Mouse (Mus musculus) intestine, embryonic 15.5 days (tissue): ENCODE measurements around the gene Gtpbp3. TPM values are rescaled to one million over a fixed set of nuclear protein-coding genes. Genes with fewer than 3 reads are reported as not detected.

Source experiments
- ATAC-seq: fragments of 200-750 bp; cut with Nextera tagmentation; 2 replicates; pipeline ENCODE4 v1.8.0; 2017; ENCODE audit warnings: moderate TSS enrichment, moderate library complexity
- H3K27ac ChIP-seq: fragments of 300-500 bp; sonication (generic); 2 replicates; pipeline ENCODE4 v1.5.1; 2015; ENCODE audit warnings: mild to moderate bottlenecking, inconsistent platforms
- H3K27me3 ChIP-seq: fragments of 300-500 bp; sonication (generic); replicated peaks from 2 replicates; pipeline ENCODE4 v1.6.1; 2015; ENCODE audit warnings: inconsistent platforms
- H3K36me3 ChIP-seq: fragments of 300-500 bp; sonication (generic); 2 replicates; pipeline ENCODE4 v1.6.1; 2015; ENCODE audit warnings: inconsistent platforms
- H3K4me1 ChIP-seq: fragments of 300-500 bp; sonication (generic); replicated peaks from 2 replicates; pipeline ENCODE4 v1.6.1; 2015; ENCODE audit warnings: inconsistent platforms
- H3K4me2 ChIP-seq: fragments of 300-500 bp; sonication (generic); replicated peaks from 2 replicates; pipeline ENCODE4 v1.6.1; 2015; ENCODE audit warnings: mild to moderate bottlenecking, inconsistent platforms
- H3K4me3 ChIP-seq: fragments of 300-500 bp; sonication (generic); replicated peaks from 2 replicates; pipeline ENCODE4 v1.5.1; 2015; ENCODE audit warnings: inconsistent platforms
- H3K9ac ChIP-seq: fragments of 300-500 bp; sonication (generic); 2 replicates; pipeline ENCODE4 v1.6.1; 2015; ENCODE audit warnings: inconsistent platforms
- H3K9me3 ChIP-seq: fragments of 300-500 bp; sonication (generic); 2 replicates; pipeline ENCODE4 v1.6.1; 2016; ENCODE audit warnings: inconsistent platforms
- WGBS: fragments of 180-500 bp; shearing (Covaris S2); methylation state at CpG from one replicate; pipeline ENCODE4 v1.1.7; 2015; 5-methylcytosine and 5-hydroxymethylcytosine counted together
- polyA plus RNA-seq: library from polyadenylated mRNA; unstranded; fragments of >200 nt; fragmentation: Nextera tagmentation; extraction: Ambion mirVana; gene quantifications from 2 replicates; pipeline ENCODE4 v1.2.1, GENCODE M21; 2015

Gtpbp3 gene
- polyA plus RNA-seq = 13.6 and 16.3 TPM in 2 replicates

DNA sequence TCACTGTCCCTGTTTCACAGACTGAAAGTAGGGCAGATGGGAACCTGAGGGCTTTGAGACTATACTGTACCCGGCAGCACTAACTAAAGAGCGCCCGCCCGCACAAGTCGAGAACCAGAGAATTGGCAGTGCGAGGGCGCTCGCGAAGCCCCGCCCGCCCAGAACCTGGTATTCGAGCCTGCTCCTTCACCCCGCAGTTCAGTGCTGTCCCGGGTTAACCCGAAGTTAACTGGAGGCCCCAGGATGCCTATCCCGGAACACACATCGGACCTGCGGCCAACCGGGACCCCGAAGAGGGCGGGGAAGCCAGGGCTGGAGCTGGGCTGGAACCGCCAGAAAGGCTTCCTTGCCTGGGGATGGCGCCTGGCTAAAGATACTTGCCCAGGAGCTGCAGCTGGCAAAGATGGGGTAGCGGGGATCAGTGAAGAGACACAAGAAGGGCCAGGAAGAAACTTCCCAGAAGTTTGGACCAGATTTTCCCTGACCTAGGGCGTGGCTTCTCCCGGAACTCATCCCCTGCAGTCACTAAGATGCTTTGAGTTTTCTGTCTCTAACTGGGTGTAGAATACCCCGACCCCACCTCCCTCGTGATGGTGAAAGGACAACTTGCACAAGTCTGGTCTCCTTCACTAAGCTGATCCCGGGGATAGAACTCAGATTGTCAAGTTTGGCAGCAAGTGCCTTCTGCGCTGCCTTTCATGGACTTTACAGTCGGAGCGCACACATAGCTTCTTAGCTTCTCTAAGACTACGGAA lies at the start of gene Gtpbp3:
Gene Gtpbp3, plus strand, starts transcription at position 413 of the 755 bp plus-strand sequence.
- Histone ChIP-seq H3K9ac (peak within 1 kb of the TSS; percentile 81), H3K9me3 (no peaks in the 10 kb centered on the region), H3K4me2 (peak within 1 kb of the TSS; percentile 100), H3K36me3 (peaks cover 13% of the 10 kb centered on the region), H3K4me1 (peaks cover 31% of the 10 kb centered on the region), H3K27me3 (no peaks in the 10 kb centered on the region), H3K4me3 (peak within 1 kb of the TSS; percentile 76), H3K27ac (peak within 1 kb of the TSS; percentile 94)
- peak; percentile 53 for ATAC-seq
- WGBS = under 1% methylated on average over 33 of the region's 33 CpGs

DNA sequence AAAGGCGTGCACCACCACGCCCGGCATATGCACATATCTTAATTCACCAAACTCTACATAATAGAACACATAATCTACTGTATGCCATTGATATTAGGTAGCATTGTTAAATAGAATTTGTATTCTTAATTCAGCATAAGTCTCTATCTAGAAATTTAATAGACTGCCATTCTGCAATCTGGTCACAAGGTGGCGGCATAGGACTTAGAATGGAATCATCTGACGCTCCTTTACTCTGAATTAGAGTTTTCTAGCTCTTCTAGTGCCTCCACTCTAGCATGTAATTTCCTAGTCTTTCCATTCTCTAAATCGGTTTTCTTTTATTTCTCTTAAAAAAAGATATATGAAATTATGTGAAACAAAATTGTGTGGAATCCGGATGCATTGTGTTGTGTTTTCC lies 46.5 kb upstream of the Gtpbp3 start:
- no peak overlapping the region for H3K9ac ChIP-seq
- no peak overlapping the region for H3K27ac ChIP-seq
- no peaks in the 10 kb centered on the region for H3K4me1 ChIP-seq
- H3K36me3 ChIP-seq = no peaks in the 10 kb centered on the region
- no peaks in the 10 kb centered on the region for H3K9me3 ChIP-seq
- no peak overlapping the region for H3K4me2 ChIP-seq
- no peaks in the 10 kb centered on the region for H3K27me3 ChIP-seq
- ATAC-seq = no peak; the same call in 1 of the 2 replicates
- under 1% methylated on average over 7 of the region's 7 CpGs for WGBS
- no peak overlapping the region for H3K4me3 ChIP-seq

DNA sequence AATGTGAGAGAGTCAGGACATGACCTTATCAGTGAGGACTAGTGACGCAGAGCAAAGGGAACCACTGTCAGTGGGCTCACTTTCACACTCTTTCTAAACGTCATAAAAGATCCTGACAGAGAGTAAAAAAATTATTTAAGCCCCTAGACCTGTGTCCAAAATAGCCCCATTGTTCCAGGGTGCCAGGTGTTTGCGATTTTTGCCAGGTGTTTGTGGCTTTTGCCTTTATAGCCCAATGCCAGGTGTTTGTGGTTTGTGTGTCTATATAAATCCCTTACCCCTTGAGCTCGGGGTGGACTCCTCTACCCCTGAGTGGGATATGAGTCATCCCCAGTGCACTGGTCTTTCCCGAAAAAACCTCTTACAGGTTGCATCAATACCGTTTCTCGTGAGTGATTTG lies 42.8 kb upstream of the Gtpbp3 start:
- Histone ChIP-seq H3K27ac (no peak overlapping the region), H3K9me3 (no peaks in the 10 kb centered on the region), H3K9ac (no peak overlapping the region), H3K36me3 (no peaks in the 10 kb centered on the region), H3K27me3 (no peaks in the 10 kb centered on the region), H3K4me2 (no peak overlapping the region), H3K4me3 (no peak overlapping the region), H3K4me1 (no peaks in the 10 kb centered on the region)
- no peak for ATAC-seq
- WGBS = 84% methylated on average over 7 of the region's 7 CpGs

DNA sequence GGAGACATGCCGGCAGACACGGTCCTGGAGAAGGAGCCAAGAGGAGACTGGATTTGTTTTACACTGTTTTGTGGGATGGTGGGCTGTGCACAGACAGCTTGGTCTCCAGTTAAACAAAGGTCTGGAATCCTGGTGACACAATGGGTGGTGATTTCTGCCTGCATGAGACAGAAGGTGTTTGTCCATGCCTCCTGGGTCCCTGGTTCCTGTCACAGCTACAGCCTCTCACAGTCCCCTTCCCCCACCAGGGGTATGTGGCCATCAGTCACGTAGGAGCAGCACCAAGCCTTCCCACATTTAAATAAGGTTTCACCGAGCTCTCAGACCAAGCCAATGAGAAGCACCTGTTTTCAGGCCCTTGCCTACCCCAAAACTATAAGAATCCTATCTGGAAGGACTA lies 36.6 kb upstream of the Gtpbp3 start:
- ATAC-seq = no peak
- no peak overlapping the region for H3K4me3 ChIP-seq
- no peak overlapping the region for H3K4me2 ChIP-seq
- WGBS = 66% methylated on average over 4 of the region's 4 CpGs
- H3K9me3 ChIP-seq = no peaks in the 10 kb centered on the region
- H3K36me3 ChIP-seq = no peaks in the 10 kb centered on the region
- H3K4me1 ChIP-seq = no peaks in the 10 kb centered on the region
- H3K9ac ChIP-seq = no peak overlapping the region
- no peak overlapping the region for H3K27ac ChIP-seq
- no peaks in the 10 kb centered on the region for H3K27me3 ChIP-seq

DNA sequence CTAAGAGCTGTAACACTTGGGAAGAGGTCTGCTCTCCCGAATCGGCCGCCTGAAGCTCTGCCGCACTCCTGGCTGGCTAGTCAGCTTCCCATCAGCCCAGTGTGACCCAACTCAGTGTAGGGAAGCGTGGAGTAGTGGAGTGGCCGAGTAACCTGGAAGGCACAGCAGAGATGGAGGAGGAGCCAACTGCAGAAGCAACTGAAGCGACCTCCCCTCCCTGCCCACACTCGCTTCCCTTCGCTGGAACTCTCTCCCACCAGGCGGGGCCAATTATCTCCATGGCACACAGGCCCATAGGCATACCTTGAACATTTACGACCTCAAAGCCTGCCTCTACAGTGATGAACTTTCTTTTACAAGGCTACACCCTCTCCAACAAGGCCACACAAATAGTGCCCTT lies 36.1 kb upstream of the Gtpbp3 start:
- H3K36me3 ChIP-seq = no peaks in the 10 kb centered on the region
- peak; percentile 34; the same call in 1 of the 2 replicates for ATAC-seq
- no peak overlapping the region for H3K4me3 ChIP-seq
- no peak overlapping the region for H3K9ac ChIP-seq
- H3K27ac ChIP-seq = no peak overlapping the region
- H3K9me3 ChIP-seq = no peaks in the 10 kb centered on the region
- 36% methylated on average over 11 of the region's 11 CpGs for WGBS
- H3K4me1 ChIP-seq = no peaks in the 10 kb centered on the region
- no peak overlapping the region for H3K4me2 ChIP-seq
- H3K27me3 ChIP-seq = no peaks in the 10 kb centered on the region

DNA sequence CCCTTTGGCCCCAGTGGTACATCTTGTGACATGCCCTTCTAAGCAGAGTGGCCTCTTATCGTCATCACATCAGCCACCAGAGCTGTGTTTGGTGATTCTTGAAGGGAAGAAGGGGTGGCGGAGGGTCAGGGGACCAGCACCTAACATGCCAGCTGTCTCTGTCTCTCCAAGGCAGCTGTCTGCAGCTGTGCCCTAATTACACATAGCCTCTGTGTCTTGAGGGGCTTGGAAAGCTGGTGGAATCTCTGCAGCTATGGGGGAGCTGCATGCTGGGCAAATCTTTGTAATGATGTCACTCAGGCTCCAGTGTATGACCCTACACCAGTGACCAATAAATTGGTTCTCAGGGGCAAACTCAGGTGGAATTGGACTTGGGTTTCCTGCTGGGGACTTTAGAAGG lies 35.2 kb upstream of the Gtpbp3 start:
- H3K4me1 ChIP-seq = no peaks in the 10 kb centered on the region
- H3K4me2 ChIP-seq = no peak overlapping the region
- no peak overlapping the region for H3K4me3 ChIP-seq
- H3K27ac ChIP-seq = no peak overlapping the region
- H3K9me3 ChIP-seq = no peaks in the 10 kb centered on the region
- no peaks in the 10 kb centered on the region for H3K27me3 ChIP-seq
- ATAC-seq = no peak
- no peaks in the 10 kb centered on the region for H3K36me3 ChIP-seq
- H3K9ac ChIP-seq = no peak overlapping the region
- WGBS = 70% methylated on average over 2 of the region's 2 CpGs

DNA sequence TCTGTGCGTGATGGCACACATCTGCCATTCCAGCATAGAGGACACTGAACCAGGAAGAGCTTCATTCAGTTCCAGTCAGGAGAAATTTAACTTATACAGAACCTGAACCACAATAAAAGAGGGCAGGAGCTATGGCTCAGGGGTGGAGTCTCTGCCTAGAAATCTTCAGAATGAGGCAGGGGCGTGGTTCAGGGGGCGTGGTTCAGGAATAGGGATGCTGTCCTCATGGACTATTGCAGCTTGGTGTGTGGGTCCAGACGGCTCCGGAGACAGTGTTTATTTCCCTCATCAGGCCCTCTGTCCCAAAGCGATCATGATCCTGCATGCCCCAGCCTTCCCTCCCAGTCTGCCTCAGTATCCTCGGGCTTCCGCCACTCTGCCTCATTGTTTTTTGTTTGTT lies 33.2 kb upstream of the Gtpbp3 start:
- 79% methylated on average over 8 of the region's 8 CpGs for WGBS

DNA sequence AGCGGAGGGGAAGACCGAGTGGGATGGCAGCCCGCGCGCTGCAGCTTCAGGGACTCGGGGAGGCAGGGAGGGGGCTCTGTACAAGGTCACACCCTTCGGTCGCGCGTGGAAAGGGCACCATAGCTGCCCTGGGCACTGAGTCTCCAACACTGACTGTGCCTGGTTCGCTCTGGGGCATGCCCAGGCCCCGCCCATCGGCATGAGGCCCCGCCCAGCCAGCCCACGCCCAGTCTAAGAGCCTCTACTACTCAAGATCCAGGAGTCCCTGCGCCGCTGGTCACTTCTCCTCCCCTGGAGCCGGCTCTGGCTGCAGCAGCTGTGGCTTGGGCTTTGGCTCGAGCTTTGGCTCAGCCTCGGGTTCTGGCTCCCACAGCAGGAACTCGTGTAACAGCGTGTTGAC lies 31.0 kb upstream of the Gtpbp3 start:
- no peak overlapping the region for H3K4me3 ChIP-seq
- peak; percentile 54 for ATAC-seq

More for the DNA sequence above, 33.2 kb upstream of the Gtpbp3 start:
- Histone ChIP-seq H3K9ac (no peak overlapping the region), H3K9me3 (no peaks in the 10 kb centered on the region), H3K27ac (no peak overlapping the region), H3K36me3 (peaks cover 5% of the 10 kb centered on the region; the same call in 1 of the 2 replicates), H3K4me2 (no peak overlapping the region), H3K27me3 (no peaks in the 10 kb centered on the region), H3K4me1 (no peaks in the 10 kb centered on the region), H3K4me3 (no peak overlapping the region)
- no peak for ATAC-seq

DNA sequence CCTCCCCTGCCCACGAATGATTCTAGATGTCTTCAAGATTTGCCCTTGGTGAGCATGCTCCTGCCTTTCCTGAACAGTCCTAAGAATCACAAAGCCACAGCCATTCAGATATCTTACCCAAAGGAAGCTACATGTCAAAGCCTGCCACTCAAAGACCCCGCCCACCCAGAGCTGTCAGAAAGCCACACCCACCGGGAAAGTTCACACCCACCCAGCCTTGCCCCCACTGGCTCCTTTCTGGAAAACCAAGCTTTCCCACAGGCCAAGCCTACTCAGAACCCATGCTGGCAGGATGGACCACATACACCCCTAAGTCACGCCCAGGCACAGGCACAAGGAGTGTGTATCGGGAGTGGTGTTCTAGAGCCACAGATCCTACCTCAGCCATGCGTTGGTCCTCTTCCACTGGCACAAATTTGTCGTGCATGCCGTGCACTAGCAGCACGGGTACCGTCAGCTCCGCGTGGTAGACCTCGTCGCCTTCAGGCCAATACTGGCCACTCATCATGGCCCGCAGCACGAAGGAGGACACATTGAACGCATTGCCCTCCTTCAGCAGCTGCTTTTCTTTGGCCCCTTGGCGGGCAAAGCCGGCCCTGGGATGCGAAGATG lies 30.1 kb upstream of the Gtpbp3 start:
- Histone ChIP-seq H3K4me1 (peaks cover 6% of the 10 kb centered on the region; the same call in 1 of the 2 replicates), H3K4me3 (no peak overlapping the region), H3K27ac (no peak overlapping the region), H3K9ac (no peak overlapping the region), H3K27me3 (no peaks in the 10 kb centered on the region), H3K9me3 (no peaks in the 10 kb centered on the region), H3K4me2 (no peak overlapping the region), H3K36me3 (peaks cover 14% of the 10 kb centered on the region)
- ATAC-seq = no peak
- WGBS = 85% methylated on average over 20 of the region's 20 CpGs

More for the DNA sequence above, 31.0 kb upstream of the Gtpbp3 start:
- no peak overlapping the region for H3K4me2 ChIP-seq
- no peak overlapping the region for H3K27ac ChIP-seq
- H3K36me3 ChIP-seq = peaks cover 14% of the 10 kb centered on the region
- H3K9ac ChIP-seq = no peak overlapping the region
- no peaks in the 10 kb centered on the region for H3K4me1 ChIP-seq
- no peaks in the 10 kb centered on the region for H3K9me3 ChIP-seq
- 48% methylated on average over 22 of the region's 22 CpGs for WGBS
- no peaks in the 10 kb centered on the region for H3K27me3 ChIP-seq

DNA sequence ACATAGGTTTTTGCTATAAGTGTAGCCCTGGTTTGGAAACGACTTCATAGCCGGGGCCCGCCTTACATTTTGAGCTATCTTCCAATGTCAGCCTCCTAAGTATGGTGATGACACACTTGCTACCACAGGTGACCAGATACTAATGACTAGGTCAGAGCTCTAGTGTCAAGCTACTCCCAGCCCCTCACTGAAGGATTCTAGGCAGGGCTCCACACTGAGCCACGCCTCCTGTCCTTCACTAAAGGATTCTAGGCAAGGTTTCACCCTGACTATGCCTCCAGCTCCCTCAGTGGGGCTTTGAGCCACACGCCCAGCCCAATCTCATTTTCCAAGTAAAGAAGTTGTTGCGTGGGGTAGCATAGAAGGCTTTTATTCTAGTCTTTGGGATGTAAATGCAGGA lies 27.2 kb upstream of the Gtpbp3 start:
- Histone ChIP-seq H3K9ac (no peak overlapping the region), H3K4me2 (no peak overlapping the region), H3K4me3 (no peak overlapping the region), H3K9me3 (no peaks in the 10 kb centered on the region), H3K27ac (no peak overlapping the region), H3K36me3 (peaks cover 14% of the 10 kb centered on the region), H3K4me1 (peaks cover 21% of the 10 kb centered on the region), H3K27me3 (no peaks in the 10 kb centered on the region)
- 93% methylated on average over 6 of the region's 6 CpGs for WGBS
- ATAC-seq = no peak

DNA sequence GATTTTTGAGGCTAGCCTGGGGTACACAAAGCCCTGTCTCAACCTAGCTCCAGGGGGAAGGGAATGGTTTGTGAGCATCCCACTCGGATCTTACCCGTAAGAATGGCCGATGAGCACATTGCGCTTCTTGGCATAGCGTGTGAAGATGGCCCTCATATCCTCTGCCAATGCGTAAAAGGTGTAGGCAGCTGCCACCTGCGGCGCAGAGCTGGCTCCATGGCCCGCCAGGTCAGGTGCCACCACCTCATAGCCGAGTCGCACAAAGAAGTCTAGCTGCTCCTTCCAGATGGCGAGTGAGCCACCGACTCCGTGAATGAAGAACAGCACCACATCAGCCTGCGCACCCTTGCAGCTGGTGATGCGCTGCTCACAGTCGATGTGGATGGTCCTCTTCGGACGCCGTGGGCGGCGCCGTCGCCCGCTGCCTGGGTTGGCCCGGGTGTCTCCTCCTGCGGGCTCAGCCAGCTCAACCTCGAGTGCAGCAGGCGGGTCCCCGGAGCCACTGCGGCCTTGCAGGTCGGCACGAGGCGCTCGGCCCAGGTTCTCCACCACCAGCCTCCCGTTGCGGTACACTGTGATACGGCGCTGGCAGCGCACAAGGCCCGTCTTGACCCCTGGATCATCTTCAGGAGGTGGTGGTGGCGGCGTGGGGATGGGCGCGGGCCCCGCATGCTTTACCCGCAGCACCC lies 26.6 kb upstream of the Gtpbp3 start:
- no peaks in the 10 kb centered on the region for H3K27me3 ChIP-seq
- H3K4me1 ChIP-seq = peaks cover 24% of the 10 kb centered on the region
- no peak for ATAC-seq
- H3K27ac ChIP-seq = no peak overlapping the region
- H3K9me3 ChIP-seq = no peaks in the 10 kb centered on the region
- H3K36me3 ChIP-seq = peaks cover 14% of the 10 kb centered on the region
- no peak overlapping the region for H3K9ac ChIP-seq
- 84% methylated on average over 47 of the region's 47 CpGs for WGBS
- H3K4me2 ChIP-seq = no peak overlapping the region
- H3K4me3 ChIP-seq = no peak overlapping the region

DNA sequence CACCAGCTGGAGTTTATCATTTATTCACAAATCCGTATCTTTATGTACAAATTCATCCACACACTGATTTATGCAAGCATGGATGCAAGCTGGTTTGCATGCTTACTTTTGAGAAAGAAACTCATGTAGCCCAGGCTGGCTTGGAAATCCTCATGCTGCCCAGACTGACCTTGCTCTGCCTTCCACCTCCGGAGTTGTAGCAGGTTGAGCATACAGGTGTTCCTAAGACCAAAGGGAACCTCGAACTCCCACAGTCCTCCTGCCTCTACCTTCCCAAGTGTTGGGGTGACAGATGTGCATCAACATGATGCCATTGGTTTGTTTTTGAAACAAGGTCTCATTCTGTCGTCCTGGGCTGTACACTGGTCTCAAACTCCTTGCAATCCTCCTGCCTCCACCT lies 25.7 kb upstream of the Gtpbp3 start:
- WGBS = 71% methylated on average over 4 of the region's 4 CpGs
- Histone ChIP-seq H3K9me3 (no peaks in the 10 kb centered on the region), H3K27me3 (no peaks in the 10 kb centered on the region), H3K4me3 (peak overlapping the region; percentile 88), H3K36me3 (peaks cover 14% of the 10 kb centered on the region), H3K9ac (peak overlapping the region; percentile 80; the same call in 1 of the 2 replicates), H3K4me2 (peak overlapping the region; percentile 86), H3K4me1 (peaks cover 24% of the 10 kb centered on the region), H3K27ac (no peak overlapping the region)
- ATAC-seq = no peak
